Mouse (Mus musculus): ENCODE data around the gene Olfr545. TPM values are rescaled to one million over a fixed set of nuclear protein-coding genes. Genes with fewer than 3 reads are reported as not detected.
"Not testable (repeated sequence)": the region's sequence is repeated elsewhere in the genome, so short reads cannot be mapped to it uniquely, and the experiment has no call there.

Olfr545 gene
- total RNA-seq (2015) (not detected in 2 replicates), total RNA-seq (2017) (not detected in 2 replicates)

DNA sequence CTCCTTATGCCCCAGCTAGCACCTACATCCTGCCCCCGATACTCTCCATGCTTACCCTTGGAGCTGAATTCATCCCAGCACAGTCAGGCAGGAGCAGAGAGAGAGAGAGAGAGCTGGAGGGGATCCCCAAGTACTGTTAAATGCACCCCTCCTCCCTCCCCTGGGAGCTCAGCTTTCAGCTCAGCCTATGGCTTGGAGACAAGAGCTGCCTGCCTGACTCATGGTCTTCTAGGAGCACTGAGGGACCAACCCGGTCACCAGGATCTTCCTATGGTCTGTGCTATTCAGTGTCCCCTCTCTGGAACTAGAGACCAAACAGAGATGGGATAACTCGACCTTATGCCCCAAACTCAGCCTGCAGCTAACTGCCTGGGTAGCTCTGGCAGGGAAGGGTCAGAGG, at the start of gene Olfr545:
Gene Olfr545 (minus strand): TSS at position 101 of the 400 bp plus-strand sequence.
- ATAC-seq (ENCODE audit: poor library complexity, severe bottlenecking), result no peak

DNA sequence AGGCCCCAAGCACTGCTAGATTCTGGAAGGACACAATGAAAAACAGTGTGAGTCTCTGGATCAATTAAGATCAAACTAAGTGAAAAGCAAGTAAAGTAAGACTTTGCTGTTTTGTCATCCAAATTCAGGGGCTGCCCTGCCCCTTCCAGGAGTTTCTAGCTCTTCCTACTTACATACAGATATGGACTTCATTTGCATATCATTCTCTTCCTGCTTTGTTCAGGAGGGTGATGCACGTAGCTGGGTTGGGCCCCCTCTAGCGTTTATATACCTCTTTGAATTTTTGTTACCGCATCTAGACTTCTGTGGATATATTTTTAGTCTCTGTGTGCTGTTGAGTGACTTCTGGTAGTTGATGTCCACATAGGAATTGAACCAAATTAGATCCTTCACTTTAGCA, 41.9 kb upstream of the Olfr545 start:
- no peak for ATAC-seq (ENCODE audit: poor library complexity, severe bottlenecking)

DNA sequence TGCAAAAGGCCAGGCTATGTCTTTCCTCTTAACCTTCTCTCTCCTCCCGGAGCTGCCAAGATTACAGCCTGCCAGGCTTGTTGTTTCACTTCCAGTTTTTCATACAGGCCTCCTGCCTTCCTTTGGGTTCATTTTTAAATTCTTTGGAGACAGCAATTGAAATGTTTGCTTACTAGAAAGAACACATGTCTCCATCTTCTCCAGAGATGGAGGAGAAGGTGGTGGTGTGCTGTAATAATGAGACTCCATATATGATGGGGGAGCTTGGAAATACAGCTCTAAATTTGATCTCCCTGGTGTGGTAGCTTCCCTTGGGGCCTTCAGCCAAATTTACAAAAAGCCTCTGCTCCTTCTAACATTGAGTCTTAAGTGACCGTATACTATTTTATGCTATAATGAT, 41.2 kb upstream of the Olfr545 start, which contains the start of gene Olfr548-ps1:
Gene Olfr548-ps1 (plus strand): TSS at position 301 of the 400 bp plus-strand sequence.
- ATAC-seq (ENCODE audit: poor library complexity, severe bottlenecking), result peak; percentile 59

DNA sequence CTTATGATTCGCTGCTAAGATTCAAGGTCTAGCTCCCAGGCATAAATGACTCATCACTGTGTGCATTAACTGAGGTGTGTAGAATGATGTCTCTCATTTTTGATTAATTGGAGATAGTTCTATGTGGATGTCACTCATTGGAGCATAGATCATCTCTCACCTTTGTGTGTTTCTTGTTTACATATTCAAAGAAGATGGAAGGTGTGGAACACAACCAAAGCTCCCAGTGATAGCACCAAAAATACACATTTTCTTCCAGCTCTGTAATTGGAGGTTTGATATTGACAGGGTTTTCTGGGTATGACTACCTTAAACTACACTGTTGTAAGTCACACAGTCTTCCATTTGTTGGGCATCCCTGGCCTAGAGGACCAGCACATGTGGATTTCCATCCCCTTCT, 35.1 kb upstream of the Olfr545 start, which contains the start of gene Olfr547:
Gene Olfr547 (plus strand): TSS at position 301 of the 400 bp plus-strand sequence.
- ATAC-seq (ENCODE audit: poor library complexity, severe bottlenecking), result no peak

DNA sequence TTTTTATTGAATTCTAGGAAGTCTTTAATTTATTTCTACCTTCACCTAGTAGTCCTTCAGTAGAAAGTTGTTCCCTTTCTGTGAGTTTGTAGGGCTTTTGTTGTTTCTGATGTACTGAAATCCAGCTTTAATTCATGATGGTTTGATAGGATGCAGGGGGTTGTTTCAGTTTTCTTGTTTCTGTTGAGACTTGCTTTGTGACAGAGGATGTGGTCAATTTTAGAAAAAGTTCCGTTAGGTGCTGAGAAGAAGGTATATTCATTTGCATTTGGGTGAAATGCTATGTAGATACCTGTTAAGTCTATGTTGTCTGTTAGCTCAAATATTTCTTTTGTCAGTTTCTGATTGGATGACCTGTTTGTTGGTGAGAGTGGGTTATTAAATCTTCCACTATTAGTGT, 29.7 kb upstream of the Olfr545 start:
- ATAC-seq (ENCODE audit: poor library complexity, severe bottlenecking), result no peak

DNA sequence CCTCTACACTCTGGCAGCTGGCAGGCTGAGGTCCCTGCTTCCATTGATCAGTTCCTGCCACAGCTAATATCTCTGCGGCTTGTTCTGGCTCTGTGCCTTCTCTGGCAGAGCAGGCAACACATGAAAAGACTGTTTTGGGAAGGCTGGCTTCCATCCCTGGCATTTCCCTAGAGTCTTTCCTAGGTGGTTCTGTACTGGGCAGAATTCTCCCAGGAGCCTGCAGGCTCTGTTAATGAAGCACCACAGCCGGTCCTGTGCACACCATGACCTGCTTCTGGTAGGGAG, 17.6 kb upstream of the Olfr545 start:
- no peak for ATAC-seq (ENCODE audit: poor library complexity, severe bottlenecking)

DNA sequence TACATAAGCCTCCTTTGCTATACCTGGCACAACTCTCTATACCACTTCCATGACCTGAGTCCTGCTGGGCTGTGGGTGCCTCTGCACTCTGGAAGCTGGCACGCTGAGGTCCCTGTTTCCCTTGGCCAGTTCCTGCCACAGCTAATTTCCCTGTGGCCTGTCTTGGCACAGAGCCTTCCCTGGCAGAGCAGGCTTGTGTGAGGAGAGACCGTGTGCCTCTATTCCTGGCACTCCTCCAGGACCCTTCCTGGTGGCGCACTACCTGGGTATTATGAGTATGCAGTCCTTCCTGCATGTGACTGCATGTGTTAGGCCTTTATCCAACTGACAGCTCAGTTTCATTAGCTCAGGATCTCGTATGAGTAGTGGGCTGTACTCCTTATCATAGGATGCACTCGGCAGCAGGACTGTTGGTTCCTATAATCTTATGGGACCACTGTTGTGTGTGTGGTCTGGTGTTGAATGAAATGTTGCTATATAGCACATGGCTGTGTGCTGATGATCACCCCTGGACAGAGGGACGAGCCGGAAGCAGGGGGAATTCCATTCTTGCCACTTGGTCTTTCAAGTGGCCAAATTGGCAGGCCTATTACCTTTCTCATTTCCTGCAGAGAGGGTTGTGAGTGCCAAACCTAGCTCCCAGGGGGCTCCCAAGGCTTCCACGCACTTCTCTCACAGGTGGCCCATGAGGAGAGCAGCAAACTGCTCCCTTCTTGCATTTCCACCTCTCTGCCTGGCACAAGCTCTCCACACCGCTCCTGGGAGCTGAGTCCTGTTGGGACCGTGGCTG, 17.1 kb upstream of the Olfr545 start:
- ATAC-seq (ENCODE audit: poor library complexity, severe bottlenecking), result no peak

DNA sequence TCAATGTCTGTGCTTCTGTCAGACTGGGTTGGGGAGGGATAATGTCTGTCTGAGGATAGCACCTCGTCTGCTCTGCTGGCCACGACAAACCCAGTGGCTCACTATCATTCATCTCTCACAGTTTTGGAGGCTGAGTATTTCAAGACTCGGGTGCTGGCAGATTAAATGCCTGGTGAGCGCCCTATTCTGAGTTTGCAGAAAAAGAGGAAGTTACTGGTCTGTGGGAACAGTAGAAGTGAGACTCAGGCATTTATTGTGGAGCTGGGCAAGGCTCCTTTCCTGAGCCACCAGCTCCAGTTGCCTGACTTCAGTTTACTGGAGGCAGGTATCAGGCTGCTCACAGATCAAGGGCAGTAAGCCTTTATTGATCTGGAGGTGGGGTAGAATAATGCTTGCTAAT, 14.8 kb upstream of the Olfr545 start:
- peak; percentile 56 for ATAC-seq (ENCODE audit: poor library complexity, severe bottlenecking)

DNA sequence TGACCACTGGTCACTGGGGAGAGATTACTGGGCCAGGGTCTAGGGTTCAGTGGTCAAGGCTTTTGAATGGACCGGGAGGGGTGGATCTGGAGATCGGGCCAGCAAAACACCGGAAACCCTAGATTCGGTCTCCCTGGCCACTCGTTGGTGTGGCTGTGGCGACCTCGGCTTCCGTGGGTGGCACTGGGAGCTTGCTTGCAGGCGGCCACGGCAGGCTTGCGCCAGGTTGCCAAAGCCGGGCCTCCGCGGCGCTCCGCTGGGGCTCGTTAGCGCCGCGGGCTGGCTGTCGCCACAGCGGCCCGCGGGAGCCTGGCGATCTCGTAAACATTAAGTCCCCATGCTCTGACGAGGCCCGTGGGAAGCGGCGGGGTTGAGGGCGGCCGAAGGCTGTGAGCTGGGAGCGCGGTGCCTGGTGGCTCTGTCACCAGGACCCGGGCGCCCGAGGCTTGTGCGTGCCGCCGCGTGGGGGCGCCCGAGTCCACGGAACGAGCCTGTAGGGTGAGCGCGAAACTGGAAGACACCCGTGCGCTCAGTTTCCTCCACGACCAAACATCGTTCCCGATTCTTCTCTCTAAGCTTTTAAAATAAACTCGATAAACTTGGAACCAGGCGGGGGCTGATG, 13.6 kb upstream of the Olfr545 start:
- ATAC-seq (ENCODE audit: poor library complexity, severe bottlenecking), result peak; percentile 88

DNA sequence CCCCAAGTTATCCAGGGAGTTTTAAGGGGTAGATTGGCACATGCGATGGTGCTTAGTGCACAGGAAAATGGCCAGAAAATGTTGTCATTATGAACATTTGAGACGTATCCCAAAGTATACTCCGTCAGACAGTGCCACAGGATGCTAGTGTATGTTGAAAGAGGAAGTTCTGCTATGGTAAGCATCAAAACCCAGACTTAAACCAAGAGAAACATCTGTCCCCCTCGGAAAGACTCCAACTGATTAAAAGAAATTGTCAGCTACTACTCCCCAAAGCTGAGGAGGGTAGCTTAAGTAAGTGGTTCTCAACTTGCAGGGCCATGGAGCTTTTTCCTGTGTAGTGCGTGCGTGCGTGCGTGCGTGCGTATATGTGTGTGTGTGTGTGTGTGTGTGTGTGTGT, 12.6 kb upstream of the Olfr545 start:
- ATAC-seq (ENCODE audit: poor library complexity, severe bottlenecking), result peak; percentile 38; the same call in 1 of the 2 replicates

DNA sequence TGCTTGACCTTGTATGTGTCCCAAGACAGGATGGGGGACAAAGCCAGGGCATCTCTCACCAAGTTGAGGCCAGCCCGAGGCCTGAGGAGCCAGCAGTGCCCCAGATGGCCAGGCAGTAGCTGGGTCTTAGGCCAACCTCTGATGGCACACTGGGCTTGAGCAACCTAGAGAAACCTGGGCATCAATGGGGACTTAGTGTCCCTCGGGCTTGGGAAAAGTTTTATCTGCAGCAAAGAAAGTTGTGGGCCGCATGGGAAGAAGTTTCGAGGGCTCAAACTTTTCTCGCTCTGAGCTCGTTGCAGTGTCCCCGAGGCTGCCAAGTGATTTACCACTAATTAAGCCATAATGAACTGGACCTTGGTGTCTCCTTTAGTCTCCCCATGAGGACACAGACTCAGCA, 10.4 kb upstream of the Olfr545 start:
- ATAC-seq (ENCODE audit: poor library complexity, severe bottlenecking), result no peak

DNA sequence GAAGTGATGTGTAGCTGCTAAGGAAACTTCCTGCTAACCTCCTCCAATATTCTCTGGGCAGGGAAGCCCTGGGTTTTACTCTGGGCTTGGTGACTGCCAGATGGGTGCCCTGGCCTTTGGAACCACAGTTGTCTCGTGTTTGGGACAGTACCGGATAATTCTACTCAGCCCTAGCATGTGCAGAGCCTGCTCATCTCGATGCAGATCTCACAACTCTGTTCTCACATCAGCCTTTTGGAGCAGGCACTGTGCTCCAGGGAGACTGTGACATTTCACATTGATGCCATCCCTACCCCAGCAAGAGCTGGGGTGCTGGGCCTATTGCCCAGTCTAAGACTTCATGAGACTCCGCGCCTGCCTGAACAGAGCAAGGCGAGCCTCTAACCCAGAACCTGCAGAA, 9.3 kb upstream of the Olfr545 start:
- no peak for ATAC-seq (ENCODE audit: poor library complexity, severe bottlenecking)

DNA sequence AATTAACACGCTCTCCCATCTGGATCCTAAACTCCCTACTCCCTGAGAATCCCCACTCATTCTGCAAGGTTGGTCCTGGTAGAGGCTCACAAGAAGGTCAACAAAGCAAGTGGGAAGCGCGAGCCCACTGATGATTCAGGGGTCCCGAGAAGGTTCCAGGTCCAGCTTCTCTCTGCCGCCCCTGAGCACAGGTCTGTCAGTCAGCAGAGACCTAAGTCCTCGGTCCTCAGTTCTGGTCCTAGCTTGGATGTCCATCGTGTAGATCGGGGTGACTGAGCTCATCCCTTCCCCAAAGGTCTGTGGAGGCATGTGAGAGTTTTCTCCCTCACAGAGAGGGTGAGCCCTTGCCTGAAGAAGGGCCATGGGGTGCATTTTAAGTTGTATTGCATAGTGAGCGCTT, 8.7 kb upstream of the Olfr545 start:
- no peak for ATAC-seq (ENCODE audit: poor library complexity, severe bottlenecking)

DNA sequence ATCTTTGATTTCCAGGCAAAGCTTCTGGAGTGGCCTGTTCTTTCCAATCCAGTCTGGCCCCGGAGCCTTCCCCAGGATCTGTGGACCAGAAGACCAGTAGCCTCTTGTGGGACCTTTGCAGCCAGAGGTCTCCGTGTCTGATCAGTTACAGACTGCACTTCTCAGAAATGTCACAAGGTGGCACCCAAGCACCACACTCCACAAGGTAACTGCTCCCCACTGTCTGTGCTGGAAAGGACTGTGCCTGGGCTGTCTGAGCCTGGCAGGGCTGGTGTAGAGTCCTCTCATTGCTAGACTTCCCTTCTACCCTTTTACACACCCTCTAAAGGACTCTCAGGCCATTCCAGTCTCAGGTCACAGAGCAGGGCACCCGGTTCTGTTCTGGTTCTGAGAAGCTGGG, 7.5 kb upstream of the Olfr545 start:
- ATAC-seq (ENCODE audit: poor library complexity, severe bottlenecking), result peak; percentile 98

DNA sequence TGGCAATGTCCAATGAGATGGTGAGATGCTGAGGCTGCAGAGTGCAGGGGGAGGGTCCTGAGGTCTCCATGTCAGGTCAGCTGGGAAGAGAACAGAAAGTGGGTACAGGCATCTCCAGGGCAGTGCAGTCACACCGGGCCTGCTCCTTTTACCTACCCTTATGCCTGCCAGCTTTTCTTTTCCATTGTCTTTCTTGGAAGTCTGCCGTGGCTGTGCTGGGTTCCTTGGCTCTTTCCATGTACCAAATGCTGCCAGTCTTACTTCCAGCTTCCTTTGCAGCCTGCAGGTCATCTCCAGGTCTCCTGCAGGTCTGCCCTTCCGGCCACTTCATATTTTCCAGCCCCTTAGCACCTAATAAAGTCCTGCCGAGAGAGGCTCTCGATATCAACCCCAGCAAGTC, 2.6 kb upstream of the Olfr545 start:
- no peak for ATAC-seq (ENCODE audit: poor library complexity, severe bottlenecking)

DNA sequence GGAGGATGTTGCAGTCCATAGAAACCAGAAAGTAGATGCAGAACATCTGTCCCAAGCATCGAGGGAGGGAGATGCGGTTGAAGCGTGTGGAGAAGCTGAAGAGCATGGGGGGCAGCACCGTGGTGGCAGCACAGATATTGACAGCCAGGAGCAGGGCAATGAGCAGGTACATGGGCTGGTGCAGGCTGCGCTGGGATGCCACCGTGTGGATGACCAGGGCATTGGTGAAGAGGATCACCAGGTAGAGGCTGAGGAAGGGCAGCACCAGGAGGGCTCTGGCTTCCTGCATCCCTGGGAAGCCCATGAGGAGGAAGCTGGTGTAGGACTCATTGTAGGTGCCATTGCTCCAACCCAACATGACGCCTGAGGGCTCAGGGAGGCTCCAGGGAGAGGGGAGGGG, 5.0 kb downstream of the Olfr545 start:
- ATAC-seq (ENCODE audit: poor library complexity, severe bottlenecking), result not testable (repeated sequence)

DNA sequence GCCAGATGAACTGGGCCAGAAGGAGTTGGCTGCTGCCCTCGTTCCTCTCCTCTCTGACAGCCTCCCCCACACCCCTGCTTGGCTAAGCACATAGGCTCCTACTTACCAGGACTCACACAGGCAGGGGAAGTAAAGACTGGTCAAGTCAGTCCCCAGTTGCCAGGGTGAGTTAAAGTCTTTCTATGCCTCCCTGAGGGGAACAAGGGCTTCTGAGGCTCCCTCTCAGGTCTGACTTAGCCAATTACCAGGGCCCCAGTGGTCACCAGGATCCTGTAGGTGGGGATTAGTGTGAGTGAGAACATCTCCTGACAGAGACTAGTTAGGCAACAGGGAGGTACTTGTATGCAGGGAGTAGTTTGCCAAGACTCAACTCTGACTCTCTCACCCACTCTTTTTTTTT, 11.2 kb downstream of the Olfr545 start, which contains the start of gene Olfr544:
Gene Olfr544 (minus strand): TSS at position 153 of the 400 bp plus-strand sequence.
- ATAC-seq (ENCODE audit: poor library complexity, severe bottlenecking), result no peak

DNA sequence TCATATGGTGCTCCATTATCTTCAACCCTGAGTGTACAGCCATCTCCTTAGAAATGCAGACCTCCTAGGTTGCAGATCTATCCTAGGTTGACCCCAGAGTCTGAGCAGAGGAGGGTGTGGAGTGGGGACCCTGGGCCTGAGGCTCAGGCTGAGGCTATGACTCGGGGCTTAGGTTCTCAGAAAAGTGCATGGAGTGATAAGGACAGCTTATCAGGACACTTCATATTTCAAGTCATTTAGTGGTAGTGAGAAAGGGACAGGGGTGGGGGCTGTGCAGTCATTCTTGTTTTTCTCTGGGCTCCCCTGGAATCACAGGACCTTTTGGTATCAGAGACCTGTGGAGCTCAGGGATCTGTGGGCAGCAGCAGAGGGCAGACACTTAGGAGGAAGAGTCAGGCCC, 13.3 kb downstream of the Olfr545 start:
- ATAC-seq (ENCODE audit: poor library complexity, severe bottlenecking), result no peak

DNA sequence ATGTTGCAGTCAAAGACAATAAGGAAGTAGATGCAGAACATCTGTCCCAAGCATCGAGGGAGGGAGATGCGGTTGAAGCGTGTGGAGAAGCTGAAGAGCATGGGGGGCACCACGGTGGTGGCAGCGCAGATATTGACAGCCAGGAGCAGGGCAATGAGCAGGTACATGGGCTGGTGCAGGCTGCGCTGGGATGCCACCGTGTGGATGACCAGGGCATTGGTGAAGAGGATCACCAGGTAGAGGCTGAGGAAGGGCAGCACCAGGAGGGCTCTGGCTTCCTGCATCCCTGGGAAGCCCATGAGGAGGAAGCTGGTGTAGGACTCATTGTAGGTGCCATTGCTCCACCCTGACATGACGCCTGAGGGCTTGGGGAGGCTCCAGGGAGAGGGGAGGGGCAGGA, 14.6 kb downstream of the Olfr545 start:
- not testable (repeated sequence) for ATAC-seq (ENCODE audit: poor library complexity, severe bottlenecking)

DNA sequence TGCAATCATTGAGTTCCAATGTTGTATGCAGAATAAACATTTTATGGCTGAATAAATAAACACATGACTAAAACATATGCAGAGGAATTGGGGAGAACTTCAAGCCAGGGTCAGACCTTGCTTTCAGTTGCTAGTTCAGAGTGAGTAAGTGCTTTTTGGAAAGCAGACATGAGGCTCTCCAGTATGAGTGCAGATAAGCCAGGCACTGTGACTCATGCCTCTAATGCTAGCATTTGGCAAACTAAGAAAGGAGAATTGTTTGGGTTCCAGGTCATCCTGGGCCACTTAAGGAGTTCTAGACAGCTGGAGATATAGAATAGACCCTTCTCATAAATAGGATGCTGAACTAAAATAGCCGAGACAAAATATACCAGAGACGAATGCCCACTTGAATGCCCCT, 15.7 kb downstream of the Olfr545 start:
- ATAC-seq (ENCODE audit: poor library complexity, severe bottlenecking), result no peak

DNA sequence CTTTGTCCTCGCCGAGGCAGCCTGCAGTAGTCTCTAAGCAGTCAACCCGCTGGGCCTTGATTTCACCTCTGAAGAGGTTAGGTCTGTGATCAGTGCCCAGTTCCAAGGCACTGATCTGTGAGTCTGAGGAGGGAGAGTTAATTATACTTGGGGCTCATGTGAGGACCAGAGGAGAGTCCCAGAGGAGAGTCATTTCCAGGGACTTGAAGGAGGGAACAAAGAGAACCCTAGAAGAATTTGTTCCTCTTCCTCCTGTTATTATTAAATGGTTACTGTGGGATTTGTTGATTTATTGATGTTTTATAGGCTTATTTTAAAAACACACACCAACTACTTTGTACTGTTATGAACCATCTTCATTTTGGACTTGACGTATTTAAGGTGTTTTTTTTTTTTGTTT, 17.8 kb downstream of the Olfr545 start, which contains the start of gene Olfr543:
Gene Olfr543 (minus strand): TSS at position 101 of the 400 bp plus-strand sequence.
- ATAC-seq (ENCODE audit: poor library complexity, severe bottlenecking), result no peak

DNA sequence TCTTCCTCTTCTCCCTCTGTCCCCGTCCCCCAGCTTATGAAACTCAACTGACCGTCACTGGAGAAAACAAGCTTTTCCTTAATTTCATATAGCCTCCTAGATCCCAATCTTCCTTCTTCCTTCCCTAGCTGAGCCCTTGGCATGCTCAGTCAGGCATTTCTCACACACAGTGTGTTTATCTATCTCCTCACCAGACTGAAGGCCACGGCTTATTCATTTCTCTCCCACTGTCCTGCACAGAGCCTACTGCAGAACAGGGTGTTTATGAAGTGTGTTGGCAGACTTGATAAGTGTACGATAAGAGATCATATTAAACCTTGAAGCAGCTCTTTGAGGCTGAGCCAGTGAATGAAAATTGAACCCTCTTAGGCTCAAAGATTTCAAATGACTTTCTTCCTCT, 18.6 kb downstream of the Olfr545 start:
- no peak for ATAC-seq (ENCODE audit: poor library complexity, severe bottlenecking)

All from megakaryocyte, adult 5-6 weeks (primary cell).